Mouse (Mus musculus): Measurements from ENCODE around the gene Guca1b. TPM values are rescaled to one million over a fixed set of nuclear protein-coding genes. Genes with fewer than 3 reads are reported as not detected.

The Guca1b gene
- polyA plus RNA-seq, 1 experiment from 2014 or later = 0.39 TPM

- 51% methylated on average over 19 of the region's 19 CpGs for WGBS
- H3K36me3 ChIP-seq = no peaks in the 10 kb centered on the region
Measured at GRCm38 (mm10) chr17:47441296-47442051, 56.3 kb downstream of the Guca1b start.

GRCm38 (mm10) chr17:47442271-47442670 is 57.1 kb downstream of the Guca1b start:
- no peak overlapping the region for H3K9ac ChIP-seq (replicated peaks)
- H3K4me1 ChIP-seq = peaks cover 4% of the 10 kb centered on the region; the same call in 1 of the 2 replicates
- ATAC-seq (replicated peaks) = no peak
- no peak overlapping the region for H3K4me2 ChIP-seq (replicated peaks)
- 77% methylated on average over 3 of the region's 3 CpGs for WGBS
- H3K9me3 ChIP-seq = no peaks in the 10 kb centered on the region
- H3K36me3 ChIP-seq = no peaks in the 10 kb centered on the region
- H3K27ac ChIP-seq (replicated peaks) = no peak overlapping the region
- no peak overlapping the region for H3K4me3 ChIP-seq
- H3K27me3 ChIP-seq = peaks cover 23% of the 10 kb centered on the region

More at GRCm38 (mm10) chr17:47441296-47442051, 56.3 kb downstream of the Guca1b start:
- ATAC-seq (replicated peaks) = no peak
- H3K4me1 ChIP-seq = peaks cover 11% of the 10 kb centered on the region
- no peak overlapping the region for H3K27ac ChIP-seq (replicated peaks)
- no peak overlapping the region for H3K9ac ChIP-seq (replicated peaks)
- H3K27me3 ChIP-seq = peaks cover 31% of the 10 kb centered on the region
- no peak overlapping the region for H3K4me3 ChIP-seq
- no peaks in the 10 kb centered on the region for H3K9me3 ChIP-seq
- no peak overlapping the region for H3K4me2 ChIP-seq (replicated peaks)

Other genes with a start within 250 kb of the Guca1b start
- 73.7 and 75.9 TPM in 2 replicates for gene Mrps10, start 16.5 kb upstream of the Guca1b start, polyA plus RNA-seq (2015; fragmentation: Nextera tagmentation; extraction: Ambion mirVana)
- gene Guca1a, start 15.2 kb downstream of the Guca1b start, polyA plus RNA-seq (2015; fragmentation: Nextera tagmentation; extraction: Ambion mirVana) = 0.22 and 0.33 TPM in 2 replicates
- 0.19 and 0.20 TPM in 2 replicates for gene AI661453, start 51.2 kb downstream of the Guca1b start, polyA plus RNA-seq (2015; fragmentation: Nextera tagmentation; extraction: Ambion mirVana)
- 0.51 and 0.64 TPM in 2 replicates for gene 1700001C19Rik, start 52.0 kb downstream of the Guca1b start, polyA plus RNA-seq (2015; fragmentation: Nextera tagmentation; extraction: Ambion mirVana)
- gene Taf8, start 116.9 kb downstream of the Guca1b start, polyA plus RNA-seq (2015; fragmentation: Nextera tagmentation; extraction: Ambion mirVana) = 25.2 and 26.2 TPM in 2 replicates
- gene Ccnd3, start 119.7 kb downstream of the Guca1b start, polyA plus RNA-seq (2015; fragmentation: Nextera tagmentation; extraction: Ambion mirVana) = 59.8 and 64.4 TPM in 2 replicates
- 32.5 and 33.8 TPM in 2 replicates for gene Bysl, start 226.1 kb downstream of the Guca1b start, polyA plus RNA-seq (2015; fragmentation: Nextera tagmentation; extraction: Ambion mirVana)
- 45.5 and 50.2 TPM in 2 replicates for gene Med20, start 226.2 kb downstream of the Guca1b start, polyA plus RNA-seq (2015; fragmentation: Nextera tagmentation; extraction: Ambion mirVana)
- 2.2 and 3.0 TPM in 2 replicates for gene Gm20517, start 226.2 kb downstream of the Guca1b start, polyA plus RNA-seq (2015; fragmentation: Nextera tagmentation; extraction: Ambion mirVana)
- 10.7 and 11.1 TPM in 2 replicates for gene Usp49, start 245.3 kb downstream of the Guca1b start, polyA plus RNA-seq (2015; fragmentation: Nextera tagmentation; extraction: Ambion mirVana)